In genomic region chr5:139894025-139894508, GRCm38 (mm10) we compare ENCODE assay signal across 8 mouse cellular contexts. TPM values are rescaled to one million over a fixed set of nuclear protein-coding genes. Genes with fewer than 3 reads are reported as not detected.
A peak's percentile ranks its signal among the peaks of the same experiment; 100 is the strongest.
DNase-seq lines count a peak whose midpoint lies in the region; ATAC-seq lines count a peak whose summit lies in the region.

No protein-coding gene starts in this region.

- no peaks in the 10 kb centered on the region for H3K36me3 ChIP-seq in midbrain, embryonic 11.5 days (ENCODE audit: control insufficient read depth, insufficient read depth, low read length)
- no peaks in the 10 kb centered on the region for H3K36me3 ChIP-seq in midbrain, embryonic 15.5 days (replicated peaks)
- no peaks in the 10 kb centered on the region for H3K36me3 ChIP-seq in limb, embryonic 15.5 days

- 0 out of 2 replicates have a peak overlapping the region, but pooled peaks have one; percentile 30 for H3K27ac ChIP-seq in midbrain, embryonic 11.5 days (ENCODE audit: low read depth, low read length)
- H3K27ac ChIP-seq in midbrain, embryonic 15.5 days = no peak overlapping the region
- no peak overlapping the region for H3K27ac ChIP-seq in limb, embryonic 15.5 days

- 69% methylated on average over 12 of the region's 12 CpGs for WGBS in midbrain, embryonic 11.5 days
- 28% methylated on average over 12 of the region's 12 CpGs for WGBS in midbrain, embryonic 15.5 days
- 42% methylated on average over 12 of the region's 12 CpGs for WGBS in limb, embryonic 15.5 days

- no peak overlapping the region for H3K9ac ChIP-seq in midbrain, embryonic 11.5 days (ENCODE audit: low read length)
- H3K9ac ChIP-seq in midbrain, embryonic 15.5 days = no peak overlapping the region
- no peak overlapping the region for H3K9ac ChIP-seq in limb, embryonic 15.5 days

- no peak overlapping the region for H3K4me3 ChIP-seq in midbrain, embryonic 11.5 days (ENCODE audit: low read depth, low read length)
- no peak overlapping the region for H3K4me3 ChIP-seq in midbrain, embryonic 15.5 days
- no peak overlapping the region for H3K4me3 ChIP-seq in limb, embryonic 15.5 days

- peak; percentile 43; the same call in 1 of the 2 replicates for ATAC-seq in midbrain, embryonic 11.5 days (ENCODE audit: low FRiP score)
- no peak for ATAC-seq in midbrain, embryonic 15.5 days (replicated peaks)
- 0 out of 2 replicates have a peak, but pooled peaks have one; percentile 26 for ATAC-seq in limb, embryonic 15.5 days (ENCODE audit: insufficient number of reproducible peaks, low FRiP score, low TSS enrichment, low read depth)
- no peak for ATAC-seq in megakaryocyte-erythroid progenitor cell, adult 5-6 weeks (replicated peaks; ENCODE audit: low FRiP score, low TSS enrichment, poor library complexity, severe bottlenecking)

- peak; percentile 36 to 58 for DNase-seq in cerebellum, postnatal 10 days
- DNase-seq in cerebellum, adult 11 months = no peak
- DNase-seq in midbrain, embryonic 11.5 days (ENCODE audit: low spot score, missing footprints) = no peak
- peak; percentile 51 for DNase-seq in testis, postnatal 14 days (ENCODE audit: low spot score)
- DNase-seq in cerebellum, adult 18-20 months = no peak

- H3K4me1 ChIP-seq in midbrain, embryonic 11.5 days (ENCODE audit: control insufficient read depth, insufficient read depth, low read length) = peaks cover 12% of the 10 kb centered on the region
- peaks cover 23% of the 10 kb centered on the region for H3K4me1 ChIP-seq in midbrain, embryonic 15.5 days
- peaks cover 18% of the 10 kb centered on the region for H3K4me1 ChIP-seq in limb, embryonic 15.5 days

- no peaks in the 10 kb centered on the region for H3K9me3 ChIP-seq in midbrain, embryonic 11.5 days (ENCODE audit: control insufficient read depth, low read length)
- no peaks in the 10 kb centered on the region for H3K9me3 ChIP-seq in midbrain, embryonic 15.5 days
- H3K9me3 ChIP-seq in limb, embryonic 15.5 days = no peaks in the 10 kb centered on the region

- H3K27me3 ChIP-seq in midbrain, embryonic 11.5 days (ENCODE audit: control insufficient read depth, insufficient read depth, low read length) = no peaks in the 10 kb centered on the region
- H3K27me3 ChIP-seq in midbrain, embryonic 15.5 days (replicated peaks) = no peaks in the 10 kb centered on the region
- H3K27me3 ChIP-seq in limb, embryonic 15.5 days = no peaks in the 10 kb centered on the region

- H3K4me2 ChIP-seq in midbrain, embryonic 11.5 days = no peak overlapping the region
- no peak overlapping the region for H3K4me2 ChIP-seq in midbrain, embryonic 15.5 days
- no peak overlapping the region for H3K4me2 ChIP-seq in limb, embryonic 15.5 days

RNA-seq across cellular contexts. Expression of gene Elfn1, which starts 13.7 kb away (rescaled TPM):
- 0.77 and 1.0 TPM in 2 replicates for polyA plus RNA-seq in midbrain, embryonic 11.5 days (2014; fragmentation: Nextera tagmentation; extraction: Ambion mirVana)
- polyA plus RNA-seq in midbrain, embryonic 15.5 days (2015; fragmentation: Nextera tagmentation; extraction: Ambion mirVana) = 2.7 and 4.3 TPM in 2 replicates
- polyA plus RNA-seq in limb, embryonic 15.5 days (2015; fragmentation: Nextera tagmentation; extraction: Ambion mirVana) = 1.2 and 1.3 TPM in 2 replicates
- 0.13 TPM in 1 of 2 replicates, not detected in the other for total RNA-seq in megakaryocyte-erythroid progenitor cell, adult 5-6 weeks (2014; fragmentation: Nextera tagmentation)
- not detected in 2 replicates for total RNA-seq in megakaryocyte-erythroid progenitor cell, adult 5-6 weeks (2017)

Comparison
In these comparisons a context has a peak if more than half of its experiments do, and no peak if none do; other contexts are left out.
1. DNase-seq: peak in cerebellum, postnatal 10 days (2 of 2) and testis, postnatal 14 days (single experiment); none in cerebellum, adult 11 months (single experiment), midbrain, embryonic 11.5 days (single experiment) and cerebellum, adult 18-20 months (0 of 2).
2. ATAC-seq: peak in midbrain, embryonic 11.5 days (single experiment) and limb, embryonic 15.5 days (single experiment); none in midbrain, embryonic 15.5 days (single experiment) and megakaryocyte-erythroid progenitor cell, adult 5-6 weeks (single experiment).